Mouse (Mus musculus) brain, adult 2 months (tissue): ENCODE data around the gene Med31.
"Not testable (repeated sequence)": the region's sequence is repeated elsewhere in the genome, so short reads cannot be mapped to it uniquely, and the experiment has no call there.

Experiments
- DNase-seq: peaks from one replicate; pipeline ENCODE4 v3.0.0; 2011; ENCODE audit warnings: low read depth, low spot score

Med31 gene

GRCm38 (mm10) chr11:72203440-72203839, 12.0 kb downstream of the Med31 start:
- DNase-seq: peak; percentile 54

GRCm38 (mm10) chr11:72196506-72196905, 18.9 kb downstream of the Med31 start:
- no peak for DNase-seq

GRCm38 (mm10) chr11:72194259-72194658, 21.1 kb downstream of the Med31 start:
- DNase-seq: no peak

DNA sequence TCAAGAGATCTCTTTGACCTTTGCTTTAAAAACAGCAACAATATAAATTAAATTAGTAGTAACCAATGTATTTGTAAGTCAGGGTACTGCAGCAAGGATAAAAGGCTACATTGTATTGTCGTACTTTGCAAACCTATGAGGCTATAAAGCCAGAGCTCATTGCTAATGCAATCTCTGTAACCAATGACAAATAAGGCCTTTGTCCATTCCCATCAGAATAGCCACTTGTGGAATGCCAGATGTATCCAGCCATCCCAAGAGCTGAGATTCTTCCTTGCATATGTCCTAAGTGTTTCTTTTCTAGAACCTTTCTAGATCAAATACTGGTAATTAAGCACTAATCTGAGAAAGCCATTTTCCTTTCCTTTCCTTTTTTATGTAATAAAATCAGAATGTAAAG, 24.5 kb downstream of the Med31 start:
- peak; percentile 71 for DNase-seq

GRCm38 (mm10) chr11:72184252-72184651, 31.1 kb downstream of the Med31 start:
- no peak for DNase-seq

DNA sequence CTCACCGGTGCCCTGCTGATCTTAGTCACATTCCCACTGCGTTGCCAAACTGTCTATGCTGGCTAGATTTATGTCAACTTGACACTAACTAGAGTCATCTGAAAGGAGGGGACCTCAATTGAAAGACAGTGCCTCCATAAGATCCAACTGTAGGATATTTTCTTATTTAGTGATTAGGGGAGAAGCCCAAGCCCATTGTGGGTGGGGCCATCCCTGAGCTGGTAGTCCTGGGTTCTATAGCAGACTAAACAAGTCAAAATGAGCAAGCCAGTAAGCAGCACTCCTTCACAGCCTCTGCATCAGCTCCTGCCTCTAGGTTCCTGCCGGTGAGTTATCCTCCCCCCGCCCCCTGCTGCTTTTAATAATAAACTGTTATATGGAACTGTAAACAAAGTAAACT, 34.3 kb downstream of the Med31 start:
- no peak for DNase-seq

- DNase-seq: no peak
Observed at GRCm38 (mm10) chr11:72180556-72180955, 34.8 kb downstream of the Med31 start.

DNA sequence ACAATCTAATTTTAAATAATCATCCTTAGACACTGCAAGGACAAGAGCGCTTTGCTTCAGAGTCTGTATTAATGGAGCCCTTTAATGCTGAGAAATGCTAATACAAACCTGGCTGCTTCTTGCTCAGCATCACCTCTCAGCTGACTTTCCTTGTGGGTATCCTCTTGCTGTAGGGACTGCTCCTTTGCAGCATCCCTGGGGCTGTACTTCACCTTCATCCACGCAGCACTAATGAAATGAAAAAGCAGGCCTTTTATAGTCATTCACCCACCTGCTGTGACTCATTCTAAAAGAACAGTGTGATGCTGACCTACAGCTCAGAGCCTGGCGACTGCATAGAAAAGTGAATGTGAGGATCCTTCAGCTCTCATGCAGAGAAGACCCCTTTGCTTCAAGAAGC, 38.8 kb downstream of the Med31 start:
- peak; percentile 69 for DNase-seq

DNA sequence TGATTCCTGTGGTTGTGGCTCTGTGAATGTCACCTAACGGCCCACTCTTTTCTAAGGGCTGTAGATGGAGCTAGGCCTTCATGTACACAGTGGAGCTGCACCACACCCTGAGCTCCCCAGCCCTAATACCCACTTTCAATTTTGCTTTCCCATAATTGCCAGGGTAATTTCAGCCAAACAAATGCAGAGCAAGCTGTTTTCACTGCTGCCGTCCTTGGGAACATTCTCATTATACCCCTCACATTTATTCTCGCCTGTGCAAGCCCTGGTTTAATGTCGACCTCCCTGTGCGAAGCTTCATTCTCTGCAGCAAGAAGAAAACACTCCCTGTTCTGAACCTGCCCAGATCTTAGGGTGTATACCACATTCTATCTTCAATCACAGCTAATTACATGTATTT, 39.4 kb downstream of the Med31 start:
- DNase-seq: peak; percentile 62

GRCm38 (mm10) chr11:72174721-72175120, 40.7 kb downstream of the Med31 start:
- no peak for DNase-seq

DNA sequence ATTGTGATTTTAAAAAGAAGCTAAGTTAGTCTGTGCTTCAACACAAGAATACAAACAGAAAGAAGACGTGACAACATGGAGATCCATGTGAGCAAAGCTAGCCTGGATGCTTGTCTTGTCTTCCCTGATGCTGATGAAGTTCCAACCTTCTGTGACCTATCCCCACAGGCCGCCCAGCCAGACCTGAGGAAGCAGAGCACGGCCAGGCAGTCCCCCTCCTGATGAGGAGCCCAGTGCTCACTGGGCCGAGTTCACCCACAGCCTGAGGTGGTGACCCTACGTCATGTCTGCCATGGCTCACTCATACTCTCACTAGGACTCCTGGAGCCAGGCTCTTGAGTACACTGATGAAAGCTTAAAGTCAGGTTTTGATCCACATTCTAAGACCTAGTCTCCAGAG, 41.9 kb downstream of the Med31 start:
- no peak for DNase-seq

GRCm38 (mm10) chr11:72171906-72172305, 43.5 kb downstream of the Med31 start:
- DNase-seq: not testable (repeated sequence)

GRCm38 (mm10) chr11:72169871-72170270, 45.5 kb downstream of the Med31 start:
- DNase-seq: no peak

GRCm38 (mm10) chr11:72163198-72163597, 52.2 kb downstream of the Med31 start:
- DNase-seq: no peak
